Mouse (Mus musculus) activated CD4-positive, CD25-positive, alpha-beta regulatory T cell, adult 9 weeks (primary cell): ENCODE data around the gene Eif1. TPM values are rescaled to one million over a fixed set of nuclear protein-coding genes. Genes with fewer than 3 reads are reported as not detected.

Experiments
- polyA plus RNA-seq: library from polyadenylated mRNA; unstranded; fragments of 100-300 nt; shearing (Covaris generic); gene quantifications from one replicate; pipeline ENCODE4 v1.2.1, GENCODE M21; 2017

Eif1 gene
- 2,818 TPM for polyA plus RNA-seq

DNA sequence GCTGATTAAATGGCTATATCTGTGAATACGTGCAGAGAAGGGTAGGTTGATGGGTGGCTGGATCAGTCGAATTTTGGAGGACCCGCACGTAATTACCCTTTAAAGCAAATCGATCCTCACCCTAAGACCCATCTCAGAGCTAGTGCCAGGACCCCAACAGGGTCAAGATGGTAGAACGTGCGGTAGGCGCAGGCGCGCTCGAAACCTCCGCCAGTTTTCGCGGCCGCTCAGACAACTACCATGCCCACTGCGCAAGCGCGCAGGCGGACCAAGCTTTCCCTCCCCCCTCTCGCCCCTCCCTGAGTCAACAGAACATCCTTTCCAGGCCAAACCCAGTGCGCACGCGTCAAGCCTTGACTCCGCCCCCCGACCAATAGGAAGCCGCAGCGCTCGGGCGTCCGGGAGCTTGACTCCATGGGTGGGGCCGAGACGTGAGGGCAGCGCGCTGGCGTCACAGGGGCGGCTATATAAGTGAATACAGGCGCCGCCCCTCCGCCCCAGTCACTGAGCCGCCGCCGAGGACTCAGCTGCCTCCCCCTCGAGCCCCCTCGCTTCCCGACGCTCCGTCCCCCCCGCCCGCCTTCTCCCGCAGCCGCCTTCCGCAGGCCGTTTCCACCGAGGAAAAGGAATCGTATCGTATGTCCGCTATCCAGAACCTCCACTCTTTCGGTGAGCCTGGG, at the start of gene Eif1:
Eif1 (plus strand) TSS at position 394 of the 680 bp plus-strand sequence.

GRCm38 (mm10) chr11:100333944-100334457, 14.3 kb downstream of the Eif1 start, which contains the start of gene Gast:
TSS of gene Gast (plus strand) at chr11:100334407.

GRCm38 (mm10) chr11:100355972-100356818, 36.5 kb downstream of the Eif1 start, which contains the start of gene Hap1:
TSS of gene Hap1 (minus strand) at chr11:100356128.

Other genes with a start within 250 kb of the Eif1 start
- not detected for gene Krt32, start 231.7 kb upstream of the Eif1 start, polyA plus RNA-seq
- not detected for gene Krt35, start 223.6 kb upstream of the Eif1 start, polyA plus RNA-seq
- gene Krt36, start 214.3 kb upstream of the Eif1 start, polyA plus RNA-seq = not detected
- gene Krt13, start 198.3 kb upstream of the Eif1 start, polyA plus RNA-seq = not detected
- gene Krt15, start 184.0 kb upstream of the Eif1 start, polyA plus RNA-seq = not detected
- not detected for gene Krt19, start 171.2 kb upstream of the Eif1 start, polyA plus RNA-seq
- not detected for gene Krt9, start 126.6 kb upstream of the Eif1 start, polyA plus RNA-seq
- not detected for gene Krt14, start 112.3 kb upstream of the Eif1 start, polyA plus RNA-seq
- gene Krt16, start 71.0 kb upstream of the Eif1 start, polyA plus RNA-seq = not detected
- 1.9 TPM for gene Krt17, start 58.9 kb upstream of the Eif1 start, polyA plus RNA-seq
- not detected for gene Krt42, start 50.0 kb upstream of the Eif1 start, polyA plus RNA-seq
- not detected for gene Gast, start 14.5 kb downstream of the Eif1 start, polyA plus RNA-seq
- gene Hap1, start 36.2 kb downstream of the Eif1 start, polyA plus RNA-seq = 2.6 TPM
- gene Jup, start 77.9 kb downstream of the Eif1 start, polyA plus RNA-seq = 2.9 TPM
- not detected for gene P3h4, start 95.0 kb downstream of the Eif1 start, polyA plus RNA-seq
- not detected for gene Fkbp10, start 95.8 kb downstream of the Eif1 start, polyA plus RNA-seq
- gene Nt5c3b, start 121.9 kb downstream of the Eif1 start, polyA plus RNA-seq = 151 TPM
- 0.62 TPM for gene Klhl10, start 122.0 kb downstream of the Eif1 start, polyA plus RNA-seq
- 4.2 TPM for gene Klhl11, start 152.9 kb downstream of the Eif1 start, polyA plus RNA-seq
- gene Acly, start 208.1 kb downstream of the Eif1 start, polyA plus RNA-seq = 212 TPM
- 0.09 TPM for gene Ttc25, start 225.7 kb downstream of the Eif1 start, polyA plus RNA-seq